Mouse (Mus musculus): ENCODE results near the gene Grm8. TPM values are rescaled to one million over a fixed set of nuclear protein-coding genes. Genes with fewer than 3 reads are reported as not detected.
A peak's percentile ranks its signal among the peaks of the same experiment; 100 is the strongest.

Gene Grm8
- total and polyA plus RNA-seq, 2 experiments: under 0.01 TPM; not detected in 1

DNA sequence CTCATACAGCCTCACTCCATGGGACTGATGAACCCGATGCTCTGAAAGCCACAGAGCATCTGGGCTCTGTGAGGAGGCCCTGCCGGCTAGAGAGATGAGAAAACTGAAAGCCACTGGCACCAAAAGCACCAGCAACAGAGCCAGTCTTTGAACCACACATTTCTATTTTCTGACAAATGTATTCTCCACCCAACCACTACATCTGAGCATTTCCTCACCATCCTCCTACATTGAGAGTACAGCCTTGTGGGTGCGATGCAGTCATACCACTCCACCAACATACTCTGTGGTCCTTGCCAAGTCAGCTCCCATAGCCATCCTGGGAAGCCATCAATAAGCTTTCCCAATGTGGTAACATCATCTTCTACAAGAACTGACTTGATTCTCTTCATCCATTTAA is 43.1 kb downstream of the Grm8 start:
- H3K4me1 ChIP-seq (ENCODE audit: control insufficient read depth, insufficient read depth, low read length): no peaks in the 10 kb centered on the region
- DNase-seq (ENCODE audit: extremely low read depth, low read depth, low spot score): no peak
- TF ChIP-seq CTCF (IDR thresholded peaks at IDR 0.05; ENCODE audit: low read depth, low read length): no peak
- no peak overlapping the region for H3K27ac ChIP-seq (replicated peaks; ENCODE audit: insufficient read depth, low read depth, low read length)
- H3K27me3 ChIP-seq (ENCODE audit: control insufficient read depth, insufficient read depth, low read length): no peaks in the 10 kb centered on the region
- no peaks in the 10 kb centered on the region for H3K36me3 ChIP-seq (ENCODE audit: control insufficient read depth, insufficient read depth, low read length)
- H3K4me3 ChIP-seq (ENCODE audit: insufficient read depth, low read depth, low read length): no peak overlapping the region
- no peak overlapping the region for H3K9ac ChIP-seq (ENCODE audit: low read depth, low read length)
- H3K79me2 ChIP-seq (ENCODE audit: control insufficient read depth, insufficient read depth, low read length): no peaks in the 10 kb centered on the region
- 86% methylated on average over 3 of the region's 3 CpGs for WGBS

DNA sequence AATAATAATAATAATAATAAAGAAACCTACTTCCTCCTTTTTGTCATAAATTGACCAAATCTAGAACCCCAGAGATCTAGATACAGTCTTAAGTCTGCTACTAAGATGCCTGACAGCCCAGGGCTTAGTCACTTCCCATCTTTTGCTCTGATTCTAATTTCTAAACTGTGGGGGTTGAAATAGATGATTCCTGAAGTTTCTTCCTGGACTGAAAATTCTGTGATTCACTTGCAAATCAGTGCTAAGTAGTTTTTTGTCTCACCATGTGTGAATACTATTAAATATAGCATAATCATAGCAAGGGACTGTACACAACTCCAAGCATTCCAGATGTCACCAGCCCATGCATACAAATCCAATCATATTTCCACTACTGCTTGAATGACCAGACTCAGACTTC is 44.0 kb downstream of the Grm8 start:
- Histone ChIP-seq H3K36me3 (ENCODE audit: control insufficient read depth, insufficient read depth, low read length) (no peaks in the 10 kb centered on the region), H3K4me3 (ENCODE audit: insufficient read depth, low read depth, low read length) (no peak overlapping the region), H3K79me2 (ENCODE audit: control insufficient read depth, insufficient read depth, low read length) (no peaks in the 10 kb centered on the region), H3K27ac (replicated peaks; ENCODE audit: insufficient read depth, low read depth, low read length) (no peak overlapping the region), H3K4me1 (ENCODE audit: control insufficient read depth, insufficient read depth, low read length) (no peaks in the 10 kb centered on the region), H3K27me3 (ENCODE audit: control insufficient read depth, insufficient read depth, low read length) (no peaks in the 10 kb centered on the region), H3K9ac (ENCODE audit: low read depth, low read length) (no peak overlapping the region)
- DNase-seq (ENCODE audit: extremely low read depth, low read depth, low spot score): no peak
- TF ChIP-seq POLR2A (IDR thresholded peaks at IDR 0.05; ENCODE audit: extremely low read depth, insufficient read depth, low read length): no peak
- TF ChIP-seq CTCF (IDR thresholded peaks at IDR 0.05; ENCODE audit: low read depth, low read length): no peak

DNA sequence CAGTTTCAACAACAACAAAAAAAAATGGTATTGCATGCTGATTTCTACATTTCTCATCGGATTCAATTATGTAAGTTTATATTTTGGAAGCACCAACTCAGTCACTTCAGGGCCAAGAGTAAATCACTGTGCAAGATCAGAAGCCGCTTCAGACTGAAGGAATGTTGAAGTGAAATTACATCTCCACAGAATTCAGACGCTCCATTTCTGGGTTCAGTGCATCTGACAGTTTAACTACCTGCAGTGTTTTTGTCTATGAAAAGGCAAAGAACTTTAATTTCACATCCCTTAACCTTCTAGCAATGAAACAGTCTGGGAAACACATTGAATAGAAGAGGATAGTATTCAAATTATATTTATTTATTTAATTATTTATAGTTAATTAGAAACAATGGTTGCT is 59.4 kb downstream of the Grm8 start:
- TF ChIP-seq CTCF (IDR thresholded peaks at IDR 0.05; ENCODE audit: low read depth, low read length) (no peak), POLR2A (IDR thresholded peaks at IDR 0.05; ENCODE audit: extremely low read depth, insufficient read depth, low read length) (no peak)
- no peaks in the 10 kb centered on the region for H3K36me3 ChIP-seq (ENCODE audit: control insufficient read depth, insufficient read depth, low read length)
- no peaks in the 10 kb centered on the region for H3K79me2 ChIP-seq (ENCODE audit: control insufficient read depth, insufficient read depth, low read length)
- no peaks in the 10 kb centered on the region for H3K4me1 ChIP-seq (ENCODE audit: control insufficient read depth, insufficient read depth, low read length)
- WGBS: 86% methylated on average over 3 of the region's 3 CpGs
- H3K27ac ChIP-seq (replicated peaks; ENCODE audit: insufficient read depth, low read depth, low read length): no peak overlapping the region
- DNase-seq (ENCODE audit: extremely low read depth, low read depth, low spot score): no peak
- no peak overlapping the region for H3K4me3 ChIP-seq (ENCODE audit: insufficient read depth, low read depth, low read length)
- no peak overlapping the region for H3K9ac ChIP-seq (ENCODE audit: low read depth, low read length)
- H3K27me3 ChIP-seq (ENCODE audit: control insufficient read depth, insufficient read depth, low read length): no peaks in the 10 kb centered on the region

DNA sequence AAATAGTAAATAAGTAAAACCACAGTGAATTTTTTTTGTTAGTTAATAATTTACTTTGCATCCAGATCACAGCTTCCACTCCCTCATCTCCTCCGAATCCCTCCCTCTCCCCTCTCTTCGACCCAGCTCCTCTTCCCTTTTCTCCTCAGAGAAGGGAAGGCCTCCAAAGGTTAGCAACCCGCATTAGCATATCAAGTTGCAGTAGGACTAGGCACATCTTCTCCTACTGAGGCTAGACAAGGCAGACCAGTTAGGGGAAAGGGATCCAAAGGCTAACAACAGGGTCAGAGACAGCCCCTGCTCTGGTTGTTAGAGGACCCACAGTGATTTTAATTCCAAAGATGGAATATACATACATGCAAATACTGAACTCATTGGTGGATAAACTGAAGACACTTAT is 60.5 kb downstream of the Grm8 start:
- Histone ChIP-seq H3K36me3 (ENCODE audit: control insufficient read depth, insufficient read depth, low read length) (no peaks in the 10 kb centered on the region), H3K27ac (replicated peaks; ENCODE audit: insufficient read depth, low read depth, low read length) (no peak overlapping the region), H3K9ac (ENCODE audit: low read depth, low read length) (no peak overlapping the region), H3K4me3 (ENCODE audit: insufficient read depth, low read depth, low read length) (no peak overlapping the region), H3K4me1 (ENCODE audit: control insufficient read depth, insufficient read depth, low read length) (no peaks in the 10 kb centered on the region), H3K79me2 (ENCODE audit: control insufficient read depth, insufficient read depth, low read length) (no peaks in the 10 kb centered on the region), H3K27me3 (ENCODE audit: control insufficient read depth, insufficient read depth, low read length) (no peaks in the 10 kb centered on the region)
- no peak for DNase-seq (ENCODE audit: extremely low read depth, low read depth, low spot score)
- TF ChIP-seq POLR2A (IDR thresholded peaks at IDR 0.05; ENCODE audit: extremely low read depth, insufficient read depth, low read length) (no peak), CTCF (IDR thresholded peaks at IDR 0.05; ENCODE audit: low read depth, low read length) (no peak)
- WGBS: 70% methylated on average over 3 of the region's 3 CpGs

DNA sequence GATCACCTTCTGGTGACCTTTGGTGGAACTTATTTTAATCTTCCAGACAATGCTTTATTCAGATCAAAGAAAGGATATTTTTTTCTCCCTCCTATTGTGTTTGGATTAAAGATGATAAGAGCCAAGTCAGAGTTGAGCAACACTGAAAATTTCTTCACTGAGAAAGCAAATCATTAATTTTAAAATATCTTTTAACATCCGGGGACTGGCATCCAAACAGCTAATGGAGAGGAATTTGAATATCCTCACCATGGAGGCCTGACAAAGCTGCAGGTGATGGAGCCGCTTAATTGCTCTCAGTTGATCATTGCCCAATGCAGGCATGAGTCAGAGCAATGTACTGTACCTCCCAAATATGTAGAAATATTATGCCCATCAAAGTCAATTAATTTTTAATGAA is 83.0 kb downstream of the Grm8 start:
- TF ChIP-seq CTCF (IDR thresholded peaks at IDR 0.05; ENCODE audit: low read depth, low read length) (no peak), POLR2A (IDR thresholded peaks at IDR 0.05; ENCODE audit: extremely low read depth, insufficient read depth, low read length) (no peak)
- Histone ChIP-seq H3K79me2 (ENCODE audit: control insufficient read depth, insufficient read depth, low read length) (no peaks in the 10 kb centered on the region), H3K27me3 (ENCODE audit: control insufficient read depth, insufficient read depth, low read length) (no peaks in the 10 kb centered on the region), H3K36me3 (ENCODE audit: control insufficient read depth, insufficient read depth, low read length) (no peaks in the 10 kb centered on the region), H3K9ac (ENCODE audit: low read depth, low read length) (no peak overlapping the region), H3K4me1 (ENCODE audit: control insufficient read depth, insufficient read depth, low read length) (peaks cover 1% of the 10 kb centered on the region; the same call in 1 of the 2 replicates), H3K27ac (replicated peaks; ENCODE audit: insufficient read depth, low read depth, low read length) (no peak overlapping the region), H3K4me3 (ENCODE audit: insufficient read depth, low read depth, low read length) (no peak overlapping the region)
- WGBS: 42% methylated on average over 2 of the region's 2 CpGs
- DNase-seq (ENCODE audit: extremely low read depth, low read depth, low spot score): peak; percentile 74

DNA sequence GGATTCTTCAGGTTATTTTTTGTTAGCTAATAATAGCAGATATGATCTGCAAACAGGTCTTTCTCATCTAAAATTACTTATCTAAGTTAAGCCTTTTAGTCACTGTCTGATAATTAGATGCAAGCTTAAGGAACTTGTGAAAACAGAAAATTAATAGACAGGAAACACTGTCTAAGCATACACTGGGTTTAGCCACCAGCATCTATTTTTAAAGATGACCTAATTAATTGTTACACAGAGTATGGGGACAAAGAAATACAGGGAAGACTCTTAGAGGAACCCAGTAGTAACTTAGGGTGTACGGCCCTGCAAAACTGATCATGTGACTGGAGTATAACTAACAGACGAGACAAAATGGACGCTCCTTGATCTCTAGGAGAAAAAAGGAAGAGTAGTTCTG is 92.6 kb downstream of the Grm8 start:
- Histone ChIP-seq H3K9ac (ENCODE audit: low read depth, low read length) (no peak overlapping the region), H3K4me1 (ENCODE audit: control insufficient read depth, insufficient read depth, low read length) (no peaks in the 10 kb centered on the region), H3K36me3 (ENCODE audit: control insufficient read depth, insufficient read depth, low read length) (no peaks in the 10 kb centered on the region), H3K27ac (replicated peaks; ENCODE audit: insufficient read depth, low read depth, low read length) (no peak overlapping the region), H3K79me2 (ENCODE audit: control insufficient read depth, insufficient read depth, low read length) (no peaks in the 10 kb centered on the region), H3K27me3 (ENCODE audit: control insufficient read depth, insufficient read depth, low read length) (no peaks in the 10 kb centered on the region), H3K4me3 (ENCODE audit: insufficient read depth, low read depth, low read length) (no peak overlapping the region)
- 84% methylated on average over 3 of the region's 3 CpGs for WGBS
- DNase-seq (ENCODE audit: extremely low read depth, low read depth, low spot score): no peak
- TF ChIP-seq POLR2A (IDR thresholded peaks at IDR 0.05; ENCODE audit: extremely low read depth, insufficient read depth, low read length) (no peak), CTCF (IDR thresholded peaks at IDR 0.05; ENCODE audit: low read depth, low read length) (no peak)

Data from liver, adult 2 months (tissue).